Mouse (Mus musculus) frontal cortex, adult (tissue): ENCODE measurements at regions not wholly inside any gene's neighbourhood (a gene's known extent, or its start where the extent isn't known, plus 50 kb on each side); places are given as distances from the start of the nearest gene placed in this dataset.
"Not testable (repeated sequence)": the region's sequence is repeated elsewhere in the genome, so short reads cannot be mapped to it uniquely, and the experiment has no call there.

Experiments
- ATAC-seq: cut with Nextera tagmentation; 2 replicates; pipeline ENCODE4 v1.9.2; 2017; ENCODE audit warnings: mild to moderate bottlenecking, moderate library complexity, mixed read lengths; ENCODE audit not compliant: low TSS enrichment

DNA sequence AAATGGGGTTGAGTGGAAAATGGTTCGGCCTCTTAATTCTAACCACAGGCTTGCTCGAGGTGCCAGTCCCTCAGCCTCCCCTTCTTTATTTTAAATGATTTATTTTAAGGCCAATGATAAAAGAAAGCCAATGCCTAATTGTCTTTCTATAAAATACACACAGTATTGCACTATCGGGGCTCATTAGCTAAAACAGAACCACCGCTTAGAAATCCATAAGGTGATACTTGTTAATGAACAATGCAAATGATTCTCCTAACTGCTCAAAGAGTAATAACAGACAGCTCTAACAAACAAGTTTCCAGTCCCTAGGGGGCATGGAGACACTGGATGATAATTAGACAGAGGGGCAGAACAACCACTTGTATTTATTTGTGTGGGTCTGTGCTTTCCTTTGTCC is 58.8 kb downstream of the Emx2 start:
- ATAC-seq: no peak

- peak; percentile 84 for ATAC-seq
These were observed 61.0 kb downstream of the Emx2 start for GRCm38 (mm10) chr19:59519156-59519555.

GRCm38 (mm10) chr19:59522176-59522575 is 64.0 kb downstream of the Emx2 start:
- ATAC-seq: no peak

DNA sequence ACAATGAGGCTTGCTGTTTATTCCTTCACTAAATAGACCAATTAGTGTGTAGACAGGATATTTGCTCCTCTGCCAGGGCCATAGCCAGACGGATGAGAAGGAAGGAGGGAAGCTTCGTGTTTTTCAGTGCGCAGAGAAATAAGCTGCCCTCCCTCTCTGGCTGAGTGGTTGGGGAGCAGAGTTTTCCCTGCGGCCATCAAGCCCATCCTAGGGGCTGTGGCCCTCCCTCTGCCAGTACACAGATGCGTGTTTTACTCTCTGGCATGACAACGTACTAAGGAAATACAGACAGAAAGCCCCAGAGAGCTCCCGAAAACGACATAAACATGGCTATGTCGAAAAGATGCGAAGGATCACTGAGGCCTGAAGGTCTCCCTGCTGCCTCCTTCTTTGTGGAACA is 65.2 kb downstream of the Emx2 start:
- ATAC-seq: no peak

DNA sequence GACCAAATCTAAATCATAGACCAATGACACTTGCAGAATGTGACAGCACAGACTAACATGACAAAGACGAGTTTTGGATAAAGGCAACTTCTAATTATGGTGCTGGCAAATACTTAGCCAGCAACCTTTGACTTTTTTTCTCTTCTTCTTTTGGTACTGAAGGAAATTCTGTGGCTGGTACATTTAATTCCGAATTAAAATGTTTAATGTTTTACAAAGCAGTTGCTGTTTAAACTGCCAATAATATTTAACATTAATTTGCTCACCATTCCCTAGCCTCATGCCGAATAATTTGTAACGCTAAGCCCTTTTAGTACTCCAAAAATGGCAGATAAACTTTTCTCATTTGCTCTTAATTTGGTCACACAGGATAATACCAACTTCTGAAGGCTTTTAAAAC is 105.9 kb downstream of the Emx2 start:
- no peak for ATAC-seq

DNA sequence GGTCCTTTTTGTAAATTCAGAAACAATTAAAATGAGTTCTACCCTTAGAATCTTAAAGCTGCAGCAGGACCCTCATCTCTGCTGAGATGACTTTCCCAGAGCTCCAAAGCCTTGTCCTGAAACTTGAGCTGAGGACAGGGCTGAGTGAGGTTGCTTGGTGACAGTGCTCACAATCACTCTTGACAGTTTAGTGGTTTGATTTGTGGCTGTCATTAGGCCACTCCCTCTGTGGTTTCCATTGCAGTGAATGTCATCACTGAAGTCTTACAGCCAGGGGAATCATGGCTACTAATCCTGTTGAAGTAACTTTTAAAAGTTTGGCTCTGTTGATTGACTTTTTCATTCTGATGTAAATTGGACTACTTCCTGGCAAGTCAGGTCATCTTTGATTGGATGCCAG is 110.7 kb downstream of the Emx2 start:
- ATAC-seq: no peak

- not testable (repeated sequence) for ATAC-seq
These were observed 111.4 kb downstream of the Emx2 start for GRCm38 (mm10) chr19:59569590-59569989.

- ATAC-seq: no peak
These were observed 116.2 kb downstream of the Emx2 start for GRCm38 (mm10) chr19:59574346-59574745.

DNA sequence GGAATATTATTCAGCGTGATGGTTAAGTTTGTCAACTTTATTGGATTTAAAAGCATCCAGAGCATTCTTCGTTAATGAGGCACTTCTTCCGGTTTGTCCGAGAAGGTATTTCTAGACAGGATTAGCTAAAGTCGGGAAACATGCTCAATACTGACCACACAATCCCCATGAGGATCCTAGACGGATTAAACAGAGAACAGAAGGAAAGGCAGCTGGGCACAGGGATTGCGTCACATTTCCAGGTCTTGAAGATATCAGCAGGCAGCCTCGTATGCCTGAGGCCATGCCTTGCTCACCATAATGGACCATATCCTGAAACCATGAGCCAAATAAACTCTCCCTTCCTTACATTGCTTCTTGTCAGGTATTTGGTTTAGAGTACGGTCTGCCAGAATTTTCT is 119.7 kb downstream of the Emx2 start:
- ATAC-seq: no peak

GRCm38 (mm10) chr19:59579676-59580075 is 121.5 kb downstream of the Emx2 start:
- ATAC-seq: no peak

- no peak for ATAC-seq
These were observed 127.7 kb downstream of the Emx2 start for GRCm38 (mm10) chr19:59585835-59586234.

DNA sequence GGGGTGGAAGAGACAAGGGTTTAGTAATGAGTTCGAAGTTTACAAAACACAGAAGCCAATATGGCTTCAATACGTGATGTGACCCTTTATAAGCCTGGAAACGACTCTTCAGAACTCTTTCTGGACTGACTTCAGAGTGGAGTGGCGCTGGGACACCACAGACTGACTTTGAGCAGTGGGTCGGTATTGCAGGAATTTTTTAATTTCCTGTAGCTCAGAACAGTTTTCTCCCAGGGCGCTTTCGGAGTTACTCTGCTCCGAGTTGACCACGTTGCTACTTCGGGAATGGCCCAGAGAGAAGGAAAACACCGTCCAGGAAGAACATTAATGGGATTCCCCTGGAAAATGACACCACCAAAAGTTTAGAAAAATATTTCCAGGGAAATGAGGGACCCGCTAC is 129.1 kb downstream of the Emx2 start:
- ATAC-seq: no peak

GRCm38 (mm10) chr19:59588068-59588522 is 129.9 kb downstream of the Emx2 start:
- ATAC-seq: no peak

DNA sequence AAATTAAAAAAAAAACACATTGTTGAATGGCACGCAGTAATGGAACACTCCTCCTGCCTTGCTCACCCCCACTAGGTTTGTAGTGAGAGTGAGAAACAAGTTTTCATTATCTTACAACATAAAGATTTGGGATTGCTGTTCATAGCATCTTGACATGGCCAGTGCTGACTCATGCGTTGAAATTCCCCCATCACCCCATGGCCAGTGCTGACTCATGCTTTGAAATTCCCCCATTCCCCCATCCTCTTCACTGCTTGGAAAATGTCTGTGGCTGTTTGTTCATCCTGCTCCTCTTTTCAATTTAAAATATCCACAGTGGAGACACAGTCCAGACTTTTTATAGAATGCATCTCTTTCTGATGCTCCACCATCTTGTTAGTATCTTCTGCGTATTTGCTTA is 131.8 kb downstream of the Emx2 start:
- ATAC-seq: no peak

DNA sequence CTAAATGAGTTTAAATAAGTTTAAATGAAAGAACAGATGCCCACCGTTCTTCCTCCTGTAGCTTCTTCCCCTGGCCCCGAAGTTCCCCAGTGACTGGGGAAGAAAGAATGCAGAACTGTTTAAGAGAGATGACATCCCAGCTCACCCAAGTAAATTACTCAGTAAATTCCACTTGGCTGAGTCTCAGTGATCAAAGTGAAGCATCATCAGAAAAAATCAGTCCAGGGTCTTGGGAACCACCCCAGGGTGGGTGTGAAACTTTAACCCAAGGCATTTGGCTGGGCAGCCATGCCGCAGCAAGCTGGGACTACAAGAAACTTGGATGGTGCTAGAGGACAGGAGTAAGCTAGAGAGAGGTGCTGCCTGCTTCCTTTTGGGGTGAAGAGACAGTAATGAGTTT is 133.9 kb downstream of the Emx2 start:
- ATAC-seq: no peak

GRCm38 (mm10) chr19:59624288-59624795 is 166.2 kb downstream of the Emx2 start:
- no peak for ATAC-seq

GRCm38 (mm10) chr19:59627681-59628080 is 169.5 kb downstream of the Emx2 start:
- ATAC-seq: no peak

GRCm38 (mm10) chr19:59628296-59629160 is 170.4 kb downstream of the Emx2 start:
- ATAC-seq: no peak

DNA sequence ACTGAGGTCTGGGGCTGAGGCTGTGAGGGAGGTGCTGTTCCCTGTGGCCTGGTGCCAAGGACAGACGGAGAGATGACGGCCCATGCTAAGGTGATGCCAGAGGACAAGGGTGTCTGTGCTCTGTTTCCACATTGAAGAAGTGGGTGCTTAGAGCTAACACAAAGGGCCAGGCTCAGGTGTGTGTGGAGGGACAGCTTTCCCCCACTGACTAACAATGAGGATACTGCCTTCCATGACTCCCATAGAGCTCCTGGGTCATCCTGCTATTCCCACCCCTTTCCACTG is 170.9 kb downstream of the Emx2 start:
- ATAC-seq: no peak

GRCm38 (mm10) chr19:59630095-59630494 is 171.9 kb downstream of the Emx2 start:
- no peak for ATAC-seq

DNA sequence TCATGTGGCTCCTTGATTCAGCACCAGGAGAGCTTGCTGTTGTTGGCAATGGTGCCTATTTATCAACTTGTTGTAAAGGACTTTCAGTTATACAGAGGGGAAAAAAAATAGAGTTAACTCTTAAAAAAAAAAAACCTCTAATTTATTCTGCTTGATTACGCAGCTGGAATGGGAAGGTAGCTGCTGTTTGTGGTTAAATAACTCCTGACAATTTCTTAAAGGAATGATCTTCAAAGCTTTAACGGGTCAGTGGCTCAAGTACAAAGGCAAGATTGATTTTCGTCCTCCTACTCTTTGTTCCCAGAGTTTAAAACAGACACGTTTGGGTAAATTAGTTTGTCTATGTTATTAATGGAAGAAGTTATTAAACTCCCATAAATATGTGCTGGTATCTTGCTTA is 172.5 kb downstream of the Emx2 start:
- no peak for ATAC-seq

DNA sequence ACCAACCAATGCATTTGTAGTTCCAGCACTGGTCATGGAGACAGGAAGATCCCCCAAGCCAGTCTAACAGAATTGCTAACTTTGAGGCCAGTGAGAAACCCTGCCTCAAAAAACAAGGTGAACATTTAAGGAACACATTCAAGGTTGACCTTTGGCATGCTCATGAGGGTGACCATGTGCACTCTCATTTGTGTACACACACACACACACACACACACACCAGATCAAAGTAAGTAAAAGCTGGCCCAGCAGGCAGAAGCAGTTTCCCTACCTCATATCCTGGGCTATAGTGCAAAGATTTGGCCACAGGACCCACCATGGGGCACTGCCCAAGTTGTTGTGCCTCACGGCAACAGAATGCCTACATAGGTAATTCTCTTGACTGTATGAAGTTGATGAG is 173.4 kb downstream of the Emx2 start:
- ATAC-seq: no peak

DNA sequence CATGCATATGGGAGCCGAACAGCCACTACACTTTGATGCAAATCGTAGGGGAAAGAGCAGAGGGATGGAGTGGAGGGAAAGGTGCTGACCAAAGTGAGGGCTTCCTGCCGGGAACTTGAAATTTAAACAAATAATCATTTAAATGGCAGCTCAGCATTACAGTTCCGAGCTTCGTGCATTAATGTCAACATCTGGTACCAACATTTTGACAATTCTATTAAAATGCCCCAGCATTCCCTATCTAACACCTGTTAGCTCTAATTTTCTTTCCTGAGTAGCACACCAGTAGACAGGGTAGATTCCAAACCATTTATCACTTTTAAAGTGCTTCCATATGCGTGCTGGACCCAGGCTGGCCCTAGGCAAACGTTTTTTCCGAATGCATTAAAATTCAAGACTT is 178.1 kb downstream of the Emx2 start:
- ATAC-seq: no peak

DNA sequence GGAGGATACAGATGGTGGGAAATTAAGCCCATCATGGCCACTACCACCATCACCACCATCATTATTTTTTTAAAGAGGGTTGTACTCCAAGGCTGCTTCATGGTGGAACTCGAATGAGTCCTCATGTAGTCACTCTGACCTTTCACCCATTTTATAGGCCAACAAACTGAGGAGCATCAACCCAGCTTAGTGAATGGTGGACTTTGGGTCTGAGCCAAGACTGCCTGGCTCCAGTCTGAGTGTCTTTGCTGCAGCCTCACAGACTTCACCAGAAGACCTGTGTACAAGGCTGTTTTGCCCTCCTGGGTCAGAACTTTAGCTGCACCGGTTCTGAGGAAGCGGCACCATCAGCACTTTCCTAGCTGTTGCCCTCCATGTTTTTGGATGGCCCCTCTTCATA is 184.4 kb downstream of the Emx2 start:
- ATAC-seq: no peak
